8 mouse cellular contexts compared by ENCODE assay signal in genomic region chr1:138619114-138619971, GRCm38 (mm10). TPM values are rescaled to one million over a fixed set of nuclear protein-coding genes. Genes with fewer than 3 reads are reported as not detected.
A peak's percentile ranks its signal among the peaks of the same experiment; 100 is the strongest.
DNase-seq lines count a peak whose midpoint lies in the region; ATAC-seq and TF ChIP-seq lines count a peak whose summit lies in the region.

No protein-coding gene starts in this region.

- peak; percentile 95 for ATAC-seq in forebrain, embryonic 14.5 days
- peak; percentile 89 for ATAC-seq in neutrophil, adult 5-6 weeks (ENCODE audit: extremely low read depth, insufficient number of reproducible peaks, low FRiP score, poor library complexity, severe bottlenecking)

- H3K4me2 ChIP-seq in forebrain, embryonic 14.5 days (ENCODE audit: low read length), result peak overlapping the region; percentile 79

- peak overlapping the region; percentile 84 for H3K27ac ChIP-seq in forebrain, embryonic 14.5 days (ENCODE audit: low read depth, low read length)

- peak overlapping the region; percentile 72 for H3K9ac ChIP-seq in forebrain, embryonic 14.5 days (ENCODE audit: low read length)

- under 1% methylated on average over 76 of the region's 83 CpGs for WGBS in forebrain, embryonic 14.5 days
- under 1% methylated on average over 82 of the region's 83 CpGs for WGBS in lung, adult 2 months

- H3K4me3 ChIP-seq in forebrain, embryonic 14.5 days (ENCODE audit: low read depth, low read length), result peak overlapping the region; percentile 95
- H3K4me3 ChIP-seq in lung, adult 2 months (replicated peaks; ENCODE audit: extremely low read depth, low read depth, low read length), result peak overlapping the region; percentile 63

- H3K4me1 ChIP-seq in forebrain, embryonic 14.5 days (ENCODE audit: control insufficient read depth, insufficient read depth, low read length), result peaks cover 4% of the 10 kb centered on the region; the same call in 1 of the 2 replicates
- peaks cover 11% of the 10 kb centered on the region for H3K4me1 ChIP-seq in lung, adult 2 months (ENCODE audit: control insufficient read depth, insufficient read depth, low read length)

- TF ChIP-seq POLR2A in lung, adult 2 months (IDR thresholded peaks at IDR 0.05; ENCODE audit: borderline replicate concordance, extremely low read depth, low read depth, low read length), result peak; percentile 85; the same call in 1 of the 2 replicates

- intact Hi-C loops in heart, postnatal 25 days (cut with DNase I), result loop anchor here (2.0 kb wide), 1 partner anchor 45 kb away; no protein-coding TSS in a partner anchor

- no peaks in the 10 kb centered on the region for H3K9me3 ChIP-seq in forebrain, embryonic 14.5 days (replicated peaks; ENCODE audit: control insufficient read depth, low read length)

- TF ChIP-seq CTCF in lung, adult 2 months (IDR thresholded peaks at IDR 0.05; ENCODE audit: insufficient read depth, low read length), result no peak

- no peaks in the 10 kb centered on the region for H3K36me3 ChIP-seq in forebrain, embryonic 14.5 days (ENCODE audit: control insufficient read depth, insufficient read depth, low read length)

- no peaks in the 10 kb centered on the region for H3K27me3 ChIP-seq in forebrain, embryonic 14.5 days (replicated peaks; ENCODE audit: control insufficient read depth, insufficient read depth, low read length)

- peak; percentile 98 for DNase-seq in ES-CJ7 (ENCODE audit: low read depth, low spot score)
- peak; percentile 88 for DNase-seq in cerebellum, adult 11 months
- peak; percentile 97 for DNase-seq in forebrain, embryonic 14.5 days (ENCODE audit: low spot score)
- DNase-seq in heart, postnatal 25 days (ENCODE audit: low spot score), result peak; percentile 93
- peak; percentile 93 to 98 for DNase-seq in layer of hippocampus, adult 18-20 months (ENCODE audit: low spot score in 2 of 2)
- peak; percentile 98 for DNase-seq in lung, adult 2 months
- peak; percentile 96 for DNase-seq in thymus, adult 18-20 months

RNA-seq across cellular contexts. Expression of gene Nek7, which starts 0.6 kb away (rescaled TPM):
- 12.9 and 13.6 TPM in 2 replicates for polyA plus RNA-seq in forebrain, embryonic 14.5 days (2014; fragmentation: Nextera tagmentation; extraction: Ambion mirVana)
- 10 to 100 TPM; 67.3 to 71.1 TPM for total RNA-seq in heart, postnatal 25 days (2021)
- 10 to 100 TPM; 35.9 to 39.7 TPM for total RNA-seq in layer of hippocampus, adult 18-20 months (2021)
- polyA plus RNA-seq in lung, adult 2 months (2012; rRNA removed), result 13.6 and 17.3 TPM in 2 replicates
- total RNA-seq in neutrophil, adult 5-6 weeks (2017), result 58.0 and 62.6 TPM in 2 replicates

Comparison
In these comparisons a context has a peak if more than half of its experiments do, and no peak if none do; other contexts are left out.
1. Peak in every context shown above with its lines: DNase-seq, ATAC-seq, H3K4me3 ChIP-seq and H3K27ac ChIP-seq.